29 mouse cellular contexts compared by ENCODE assay signal in genomic region chr11:11484378-11484777, GRCm38 (mm10). TPM values are rescaled to one million over a fixed set of nuclear protein-coding genes. Genes with fewer than 3 reads are reported as not detected.
A peak's percentile ranks its signal among the peaks of the same experiment; 100 is the strongest.
DNase-seq lines count a peak whose midpoint lies in the region; ATAC-seq and TF ChIP-seq lines count a peak whose summit lies in the region.
"Had no signal": no experiment of that assay in that cellular context is flagged by ENCODE, and none has a peak within 500 bp of the region (broad histone marks: within the 10 kb centered on the region; RNA-seq: fewer than 3 reads in every experiment).

No protein-coding gene starts in this region.

- H3K9me3 ChIP-seq in CH12.LX (replicated peaks; ENCODE audit: low read length) (no peaks in the 10 kb centered on the region), G1E (replicated peaks) (no peaks in the 10 kb centered on the region)
- H3K9me3 ChIP-seq in liver, embryonic 14.5 days (ENCODE audit: control insufficient read depth, low read length), result no peaks in the 10 kb centered on the region
- H3K9me3 ChIP-seq: embryonic facial prominence, embryonic 12.5 days; heart, embryonic 12.5 days; hindbrain, embryonic 13.5 days; limb, embryonic 12.5 days; liver, embryonic 15.5 days; midbrain, embryonic 10.5 days; midbrain, embryonic 15.5 days; neural tube, embryonic 15.5 days had no signal

- DNase-seq in CH12.LX (ENCODE audit: extremely low read depth) (no peak), G1E (ENCODE audit: low spot score) (no peak)
- DNase-seq in liver, embryonic 14.5 days (ENCODE audit: low read depth in 3 of 3, low spot score in 3 of 3), result peak in 2 of 3 experiments; percentile 10 to 20
- no peak for DNase-seq in spleen, postnatal 4 days (ENCODE audit: low spot score in 2 of 2)
- DNase-seq in urinary bladder, adult 18-20 months (ENCODE audit: low spot score in 2 of 2), result no peak
- DNase-seq: adrenal gland, postnatal 25 days; cerebellum, adult 9-10 months; cerebellum, postnatal 36 days; heart, adult 2 months; heart, postnatal 4 days; kidney, adult 11 months; kidney, postnatal 14 days; layer of hippocampus, adult 9-11 months; lung, postnatal 36 days; spleen, adult 18-20 months; thymus, postnatal 14 days had no signal

- no peaks in the 10 kb centered on the region for H3K36me3 ChIP-seq in CH12.LX (replicated peaks in 1 of 2; ENCODE audit: control insufficient read depth in 1 of 2, insufficient read depth in 1 of 2, low read length in 1 of 2)
- H3K36me3 ChIP-seq in G1E (replicated peaks), result no peaks in the 10 kb centered on the region
- H3K36me3 ChIP-seq in liver, embryonic 14.5 days (replicated peaks; ENCODE audit: control insufficient read depth, insufficient read depth, low read depth), result no peaks in the 10 kb centered on the region
- H3K36me3 ChIP-seq: embryonic facial prominence, embryonic 12.5 days; heart, embryonic 12.5 days; hindbrain, embryonic 13.5 days; limb, embryonic 12.5 days; liver, embryonic 15.5 days; midbrain, embryonic 10.5 days; midbrain, embryonic 15.5 days; neural tube, embryonic 15.5 days had no signal

- TF ChIP-seq POLR2A in CH12.LX (IDR thresholded peaks at IDR 0.05; ENCODE audit: low read depth, low read length), result peak; percentile 44; the same call in 1 of the 2 replicates

- TF ChIP-seq RAD21 in CH12.LX (IDR thresholded peaks at IDR 0.05; ENCODE audit: low read depth, low read length), result no peak

- peak overlapping the region; percentile 38 for H3K9ac ChIP-seq in CH12.LX (ENCODE audit: insufficient read depth, low read depth)
- H3K9ac ChIP-seq in liver, embryonic 14.5 days (replicated peaks), result no peak overlapping the region
- H3K9ac ChIP-seq: embryonic facial prominence, embryonic 12.5 days; heart, embryonic 12.5 days; hindbrain, embryonic 13.5 days; limb, embryonic 12.5 days; liver, embryonic 15.5 days; midbrain, embryonic 15.5 days; neural tube, embryonic 15.5 days had no signal

- peak overlapping the region in 1 of 3 experiments; percentile 66 for H3K4me3 ChIP-seq in CH12.LX (replicated peaks in 1 of 3; ENCODE audit: low read depth in 2 of 3, low read length in 2 of 3, poor library complexity in 1 of 3)
- no peak overlapping the region; the same call in 1 of the 2 replicates for H3K4me3 ChIP-seq in G1E (ENCODE audit: low read depth, low read length)
- no peak overlapping the region for H3K4me3 ChIP-seq in liver, embryonic 14.5 days (ENCODE audit: insufficient read depth in 1 of 2, low read depth in 2 of 2, low read length in 2 of 2)
- H3K4me3 ChIP-seq: embryonic facial prominence, embryonic 12.5 days; heart, adult 2 months; heart, embryonic 12.5 days; hindbrain, embryonic 13.5 days; limb, embryonic 12.5 days; liver, embryonic 15.5 days; midbrain, embryonic 10.5 days; midbrain, embryonic 15.5 days; neural tube, embryonic 15.5 days had no signal

- dilution Hi-C loops in CH12.LX (cut with MboI; ENCODE audit: extremely low pct_ligation_motif_present, extremely low pct_unique_long_range_greater_than_20kb, low sequenced_read_pairs), result no loop called here

- H3K27me3 ChIP-seq in CH12.LX (replicated peaks) (no peaks in the 10 kb centered on the region), G1E (ENCODE audit: insufficient read depth, low read length) (peaks cover 3% of the 10 kb centered on the region; the same call in 1 of the 2 replicates)
- no peaks in the 10 kb centered on the region for H3K27me3 ChIP-seq in liver, embryonic 14.5 days (ENCODE audit: control insufficient read depth, insufficient read depth, low read length)
- H3K27me3 ChIP-seq: embryonic facial prominence, embryonic 12.5 days; heart, embryonic 12.5 days; hindbrain, embryonic 13.5 days; limb, embryonic 12.5 days; liver, embryonic 15.5 days; midbrain, embryonic 15.5 days; neural tube, embryonic 15.5 days had no signal

- no peak overlapping the region for H3K27ac ChIP-seq in CH12.LX (ENCODE audit: insufficient read depth, low read depth)
- H3K27ac ChIP-seq in liver, embryonic 14.5 days, result no peak overlapping the region
- H3K27ac ChIP-seq: embryonic facial prominence, embryonic 12.5 days; heart, adult 2 months; hindbrain, embryonic 13.5 days; limb, embryonic 12.5 days; liver, embryonic 15.5 days; midbrain, embryonic 10.5 days; midbrain, embryonic 15.5 days; neural tube, embryonic 15.5 days had no signal

- peak; percentile 22; the same call in 1 of the 2 replicates for ATAC-seq in G1E (ENCODE audit: extremely low read depth, insufficient number of reproducible peaks, low FRiP score, poor library complexity, severe bottlenecking)
- ATAC-seq in erythroblast, adult 5-6 weeks (replicated peaks; ENCODE audit: low FRiP score, poor library complexity, severe bottlenecking), result 0 out of 2 replicates have a peak, but pooled peaks have one; percentile 35
- ATAC-seq in liver, embryonic 14.5 days (ENCODE audit: insufficient read depth), result peak; percentile 45; the same call in 1 of the 2 replicates
- no peak for ATAC-seq in cerebellum, adult (ENCODE audit: insufficient number of reproducible peaks, low FRiP score, low TSS enrichment)
- ATAC-seq: CD4-positive, CD25-positive, alpha-beta regulatory T cell, adult 4 months; forebrain, embryonic 16.5 days; inflammation-experienced regulatory T-cells, adult 6 months; midbrain, embryonic 15.5 days had no signal

- in situ Hi-C loops in CH12.LX (cut with MboI; ENCODE audit: low pct_ligation_motif_present, low pct_unique_long_range_greater_than_20kb, low sequenced_read_pairs), result no loop called here

- H3K4me2 ChIP-seq in CH12.LX (ENCODE audit: insufficient read depth, low read depth, poor library complexity, severe bottlenecking), result peak overlapping the region; percentile 57
- no peak overlapping the region for H3K4me2 ChIP-seq in liver, embryonic 14.5 days (ENCODE audit: low read depth)
- H3K4me2 ChIP-seq: embryonic facial prominence, embryonic 12.5 days; heart, embryonic 12.5 days; hindbrain, embryonic 13.5 days; limb, embryonic 12.5 days; liver, embryonic 15.5 days; midbrain, embryonic 15.5 days; neural tube, embryonic 15.5 days had no signal

- TF ChIP-seq CTCF in CH12.LX (conservative IDR thresholded peaks at IDR 0.05 in 1 of 2, IDR thresholded peaks at IDR 0.05 in 1 of 2; ENCODE audit: low read depth in 2 of 2, low read length in 2 of 2) (no peak), G1E (IDR thresholded peaks at IDR 0.05; ENCODE audit: low read depth, low read length) (no peak)
- TF ChIP-seq CTCF in liver, embryonic 14.5 days (IDR thresholded peaks at IDR 0.05; ENCODE audit: low read depth), result no peak

- no peak for TF ChIP-seq EP300 in CH12.LX (IDR thresholded peaks at IDR 0.05; ENCODE audit: low read length)
- no peak for TF ChIP-seq EP300 in liver, embryonic 14.5 days (IDR thresholded peaks at IDR 0.05; ENCODE audit: low read depth)

- H3K79me2 ChIP-seq in CH12.LX (replicated peaks; ENCODE audit: control insufficient read depth, extremely low read depth, insufficient read depth, poor library complexity, severe bottlenecking), result no peaks in the 10 kb centered on the region

- peaks cover 3 to 11% of the 10 kb centered on the region in 2 experiments; a peak in 1 of 4 replicates for H3K4me1 ChIP-seq in CH12.LX (ENCODE audit: control insufficient read depth in 1 of 2, insufficient read depth in 2 of 2)
- peaks cover 8% of the 10 kb centered on the region for H3K4me1 ChIP-seq in G1E (ENCODE audit: insufficient read depth, low read depth, low read length)
- peaks cover 0 to 5% of the 10 kb centered on the region in 2 experiments; a peak in 2 of 4 replicates for H3K4me1 ChIP-seq in liver, embryonic 14.5 days (replicated peaks; ENCODE audit: control insufficient read depth in 2 of 2, insufficient read depth in 2 of 2, low read length in 1 of 2)
- H3K4me1 ChIP-seq: embryonic facial prominence, embryonic 12.5 days; heart, embryonic 12.5 days; hindbrain, embryonic 13.5 days; limb, embryonic 12.5 days; liver, embryonic 15.5 days; midbrain, embryonic 10.5 days; midbrain, embryonic 15.5 days; neural tube, embryonic 15.5 days had no signal

- WGBS in liver, embryonic 14.5 days (ENCODE audit: insufficient replicate concordance), result 36% methylated on average over 8 of the region's 8 CpGs

TF ChIP-seq in CH12.LX, 34 proteins besides CTCF, POLR2A, EP300 and RAD21:
- TF ChIP-seq ETS1 (conservative IDR thresholded peaks at IDR 0.05; ENCODE audit: low read depth, low read length), result no peak
- no peak for TF ChIP-seq NELFE (IDR thresholded peaks at IDR 0.05; ENCODE audit: low read depth, low read length)
- peak; percentile 78 for TF ChIP-seq NRF1 (IDR thresholded peaks at IDR 0.05; ENCODE audit: low read depth, low read length)
- peak; percentile 38; the same call in 1 of the 2 replicates for TF ChIP-seq TBP (conservative IDR thresholded peaks at IDR 0.05; ENCODE audit: low read depth, low read length)
- no peak for TF ChIP-seq JUND (conservative IDR thresholded peaks at IDR 0.05; ENCODE audit: low read depth, low read length)

RNA-seq across cellular contexts. Expression of gene Zpbp, which starts 22.2 kb away (rescaled TPM):
- 0.34 TPM in 2 replicates for total RNA-seq in CH12.LX (2012; rRNA removed)
- total RNA-seq in CH12.LX (2014; rRNA removed), result 0.62 and 0.66 TPM in 2 replicates
- polyA plus RNA-seq in CH12.LX (2012; ENCODE audit: insufficient read length, low read depth), result 0.25 and 0.50 TPM in 2 replicates
- total RNA-seq in G1E (2014; fragmentation: Nextera tagmentation), result 0.29 and 0.90 TPM in 2 replicates
- 0.44 and 0.81 TPM in 2 replicates for total RNA-seq in G1E (2017)
- 0.11 and 0.13 TPM in 2 replicates for polyA plus RNA-seq in G1E (2012)
- 1.2 and 1.9 TPM in 2 replicates for total RNA-seq in erythroblast, adult 5-6 weeks (2015; ENCODE audit: low replicate concordance)
- total RNA-seq in erythroblast, adult 5-6 weeks (2017; ENCODE audit: low replicate concordance), result 0.34 TPM in 1 of 2 replicates, not detected in the other
- polyA plus RNA-seq in liver, embryonic 14.5 days (2012; rRNA removed), result 0.04 and 0.06 TPM in 2 replicates
- polyA plus RNA-seq in liver, embryonic 14.5 days (2014; fragmentation: Nextera tagmentation; extraction: Ambion mirVana), result 0.13 and 0.22 TPM in 2 replicates

RNA-seq across cellular contexts. Expression of gene Spata48, which starts 22.5 kb away (rescaled TPM):
- total RNA-seq in CH12.LX (2012; rRNA removed), result 0.42 and 1.5 TPM in 2 replicates
- 0.22 and 0.51 TPM in 2 replicates for total RNA-seq in CH12.LX (2014; rRNA removed)
- polyA plus RNA-seq in CH12.LX (2012; ENCODE audit: insufficient read length, low read depth), result 0.35 and 0.44 TPM in 2 replicates
- 0.68 and 1.6 TPM in 2 replicates for total RNA-seq in G1E (2014; fragmentation: Nextera tagmentation)
- 1.7 and 3.4 TPM in 2 replicates for total RNA-seq in G1E (2017)
- 2.7 and 7.0 TPM in 2 replicates for polyA plus RNA-seq in G1E (2012)
- not detected in 2 replicates for total RNA-seq in erythroblast, adult 5-6 weeks (2015; ENCODE audit: low replicate concordance)
- 0.85 TPM in 1 of 2 replicates, not detected in the other for total RNA-seq in erythroblast, adult 5-6 weeks (2017; ENCODE audit: low replicate concordance)
- 0.20 and 2.1 TPM in 2 replicates for polyA plus RNA-seq in liver, embryonic 14.5 days (2012; rRNA removed)
- 0.41 TPM in 1 of 2 replicates, not detected in the other for polyA plus RNA-seq in liver, embryonic 14.5 days (2014; fragmentation: Nextera tagmentation; extraction: Ambion mirVana)
- polyA plus RNA-seq: forebrain, embryonic 16.5 days had no signal

Comparison
In these comparisons a context has a peak if more than half of its experiments do, and no peak if none do; other contexts are left out.
1. DNase-seq: peak in liver, embryonic 14.5 days (2 of 3); none in CH12.LX (single experiment), G1E (single experiment), spleen, postnatal 4 days (0 of 2) and urinary bladder, adult 18-20 months (0 of 2).